Mouse (Mus musculus): ENCODE data around the gene Mcpt1. TPM values are rescaled to one million over a fixed set of nuclear protein-coding genes. Genes with fewer than 3 reads are reported as not detected.
"Not testable (repeated sequence)": the region's sequence is repeated elsewhere in the genome, so short reads cannot be mapped to it uniquely, and the experiment has no call there.

The Mcpt1 gene
- polyA plus RNA-seq, 1 experiment: not detected

DNA sequence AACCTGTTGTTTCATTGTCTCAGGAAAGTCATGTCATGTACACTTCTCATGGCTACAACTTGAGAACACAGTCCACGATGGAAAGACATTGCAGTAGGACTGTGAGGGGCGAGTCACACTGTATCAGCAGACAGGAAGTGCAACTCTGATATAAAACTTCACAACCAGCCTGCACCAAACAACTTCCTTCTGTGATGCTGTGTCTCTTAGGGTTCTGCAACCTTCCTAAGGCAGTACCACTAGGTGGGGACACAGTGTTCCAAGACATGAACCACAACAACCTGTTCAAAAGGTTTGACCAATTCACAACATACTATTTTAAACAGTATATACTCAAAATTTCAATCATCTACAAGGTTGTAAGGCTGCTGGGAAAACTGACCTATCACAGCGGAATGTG, 37.6 kb downstream of the Mcpt1 start:
- no peaks in the 10 kb centered on the region for H3K27me3 ChIP-seq (ENCODE audit: control insufficient read depth, insufficient read depth, low read length)
- no peak overlapping the region for H3K27ac ChIP-seq (ENCODE audit: insufficient read depth, low read length)
- 78% methylated on average over 3 of the region's 3 CpGs for WGBS
- no peak for DNase-seq
- TF ChIP-seq CTCF (IDR thresholded peaks at IDR 0.05; ENCODE audit: borderline replicate concordance, insufficient read depth, low read depth, low read length): no peak
- TF ChIP-seq POLR2A (IDR thresholded peaks at IDR 0.05; ENCODE audit: borderline replicate concordance, insufficient read depth, low read length): no peak
- no peaks in the 10 kb centered on the region for H3K4me1 ChIP-seq (ENCODE audit: control insufficient read depth, insufficient read depth, low read length)
- no peak overlapping the region for H3K4me3 ChIP-seq (replicated peaks; ENCODE audit: insufficient read depth, low read depth, low read length)

GRCm38 (mm10) chr14:56057722-56058121, 40.0 kb downstream of the Mcpt1 start:
- H3K27me3 ChIP-seq (ENCODE audit: control insufficient read depth, insufficient read depth, low read length): no peaks in the 10 kb centered on the region
- no peak overlapping the region for H3K4me3 ChIP-seq (replicated peaks; ENCODE audit: insufficient read depth, low read depth, low read length)
- H3K27ac ChIP-seq (ENCODE audit: insufficient read depth, low read length): no peak overlapping the region
- no peaks in the 10 kb centered on the region for H3K4me1 ChIP-seq (ENCODE audit: control insufficient read depth, insufficient read depth, low read length)
- TF ChIP-seq POLR2A (IDR thresholded peaks at IDR 0.05; ENCODE audit: borderline replicate concordance, insufficient read depth, low read length): no peak
- no peak for TF ChIP-seq CTCF (IDR thresholded peaks at IDR 0.05; ENCODE audit: borderline replicate concordance, insufficient read depth, low read depth, low read length)
- no peak for DNase-seq
- 75% methylated on average over 4 of the region's 4 CpGs for WGBS

DNA sequence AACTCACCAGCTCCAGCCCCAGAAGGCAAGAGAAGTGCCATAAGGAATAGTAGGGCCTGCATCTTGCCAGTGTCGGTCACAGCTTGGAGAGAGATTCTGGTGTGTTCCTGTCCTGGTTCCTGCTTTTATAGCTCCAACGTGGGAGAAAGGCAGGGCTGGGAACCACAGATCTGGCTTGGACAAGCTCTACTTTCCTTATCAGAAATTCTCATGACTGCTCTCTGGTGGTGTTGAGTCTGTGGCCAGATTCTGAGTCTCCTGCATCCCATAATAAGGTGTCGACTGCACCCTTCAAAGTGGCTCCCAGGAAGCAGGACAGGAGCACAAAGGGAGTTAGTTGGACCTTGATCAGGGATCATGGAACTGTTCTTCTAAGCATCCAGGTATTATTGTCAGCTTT, 44.4 kb downstream of the Mcpt1 start, which contains the start of gene Mcpt4:
Gene Mcpt4, minus strand, starts transcription at position 101 of the 400 bp plus-strand sequence.
- not testable (repeated sequence) for DNase-seq

More for the DNA sequence above, 44.4 kb downstream of the Mcpt1 start, which contains the start of gene Mcpt4:
- H3K27ac ChIP-seq (ENCODE audit: insufficient read depth, low read length); H3K4me3 ChIP-seq (replicated peaks; ENCODE audit: insufficient read depth, low read depth, low read length); H3K27me3 ChIP-seq (ENCODE audit: control insufficient read depth, insufficient read depth, low read length); H3K4me1 ChIP-seq (ENCODE audit: control insufficient read depth, insufficient read depth, low read length): not testable (repeated sequence)
- 79% methylated on average over 3 of the region's 3 CpGs for WGBS

Other genes with a start within 250 kb of the Mcpt1 start
- gene Adcy4, start 233.9 kb upstream of the Mcpt1 start, polyA plus RNA-seq (2012; rRNA removed): 4.0 and 4.1 TPM in 2 replicates
- 0.39 and 0.60 TPM in 2 replicates for gene Ripk3, start 229.1 kb upstream of the Mcpt1 start, polyA plus RNA-seq (2012; rRNA removed)
- gene Nfatc4, start 194.8 kb upstream of the Mcpt1 start, polyA plus RNA-seq (2012; rRNA removed): 1.5 and 1.7 TPM in 2 replicates
- 4.5 and 4.8 TPM in 2 replicates for gene Nynrin, start 164.0 kb upstream of the Mcpt1 start, polyA plus RNA-seq (2012; rRNA removed)
- 534 and 635 TPM in 2 replicates for gene Cbln3, start 133.6 kb upstream of the Mcpt1 start, polyA plus RNA-seq (2012; rRNA removed)
- 47.4 and 52.8 TPM in 2 replicates for gene Khnyn, start 133.0 kb upstream of the Mcpt1 start, polyA plus RNA-seq (2012; rRNA removed)
- gene Sdr39u1, start 117.7 kb upstream of the Mcpt1 start, polyA plus RNA-seq (2012; rRNA removed): 214 and 218 TPM in 2 replicates
- gene Cma1, start 73.3 kb upstream of the Mcpt1 start, polyA plus RNA-seq (2012; rRNA removed): not detected in 2 replicates
- gene Cma2, start 67.0 kb upstream of the Mcpt1 start, polyA plus RNA-seq (2012; rRNA removed): not detected in 2 replicates
- not detected in 2 replicates for gene Mcpt9, start 12.5 kb downstream of the Mcpt1 start, polyA plus RNA-seq (2012; rRNA removed)
- not detected in 2 replicates for gene Mcpt2, start 24.1 kb downstream of the Mcpt1 start, polyA plus RNA-seq (2012; rRNA removed)
- gene Mcpt4, start 44.3 kb downstream of the Mcpt1 start, polyA plus RNA-seq (2012; rRNA removed): 0.13 TPM in 1 of 2 replicates, not detected in the other
- not detected in 2 replicates for gene Mcpt8, start 67.3 kb downstream of the Mcpt1 start, polyA plus RNA-seq (2012; rRNA removed)
- not detected in 2 replicates for gene Ctsg, start 84.6 kb downstream of the Mcpt1 start, polyA plus RNA-seq (2012; rRNA removed)
- not detected in 2 replicates for gene Gzme, start 102.7 kb downstream of the Mcpt1 start, polyA plus RNA-seq (2012; rRNA removed)
- gene Gzmd, start 114.6 kb downstream of the Mcpt1 start, polyA plus RNA-seq (2012; rRNA removed): not detected in 2 replicates
- gene Gzmg, start 141.6 kb downstream of the Mcpt1 start, polyA plus RNA-seq (2012; rRNA removed): not detected in 2 replicates
- gene Gzmn, start 156.6 kb downstream of the Mcpt1 start, polyA plus RNA-seq (2012; rRNA removed): not detected in 2 replicates
- not detected in 2 replicates for gene Gzmf, start 193.4 kb downstream of the Mcpt1 start, polyA plus RNA-seq (2012; rRNA removed)
- gene Gzmc, start 216.7 kb downstream of the Mcpt1 start, polyA plus RNA-seq (2012; rRNA removed): not detected in 2 replicates
- 0.14 TPM in 1 of 2 replicates, not detected in the other for gene Gzmb, start 244.3 kb downstream of the Mcpt1 start, polyA plus RNA-seq (2012; rRNA removed)